Mouse (Mus musculus): ENCODE results near the gene Rapgef4.
"Not testable (repeated sequence)": the region's sequence is repeated elsewhere in the genome, so short reads cannot be mapped to it uniquely, and the experiment has no call there.

Rapgef4 gene

GRCm38 (mm10) chr2:72029586-72030144 is 48.6 kb downstream of the Rapgef4 start:
- no peak for DNase-seq (ENCODE audit: low read depth)

DNA sequence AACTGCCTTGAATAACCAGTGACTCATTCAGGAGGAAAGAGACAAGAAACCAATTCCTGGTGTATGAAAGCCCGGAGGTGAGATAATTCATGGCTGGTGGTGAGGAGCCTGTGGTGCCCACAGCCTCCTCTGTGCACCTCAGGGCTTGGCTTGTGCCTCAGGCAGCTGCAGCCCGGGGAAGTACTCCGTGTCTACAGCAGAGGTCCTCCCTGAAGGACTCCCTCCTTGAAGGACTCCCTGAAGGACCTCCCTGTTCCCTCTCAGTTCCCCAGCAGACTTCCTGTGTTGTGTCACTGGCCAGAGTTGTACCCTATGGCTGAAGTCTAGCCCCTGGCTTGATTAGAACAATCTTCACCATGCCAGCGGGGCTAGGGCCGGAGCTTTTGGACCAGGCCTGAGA is 50.7 kb downstream of the Rapgef4 start:
- DNase-seq (ENCODE audit: low read depth): no peak

GRCm38 (mm10) chr2:72035616-72036015 is 54.6 kb downstream of the Rapgef4 start:
- peak; percentile 54 for DNase-seq (ENCODE audit: low read depth)

- no peak for DNase-seq (ENCODE audit: low read depth)
Measured at GRCm38 (mm10) chr2:72037357-72037756, 56.3 kb downstream of the Rapgef4 start.

GRCm38 (mm10) chr2:72038235-72038634 is 57.2 kb downstream of the Rapgef4 start:
- DNase-seq (ENCODE audit: low read depth): peak; percentile 84

- no peak for DNase-seq (ENCODE audit: low read depth)
Measured at GRCm38 (mm10) chr2:72038651-72039251, 57.7 kb downstream of the Rapgef4 start.

- no peak for DNase-seq (ENCODE audit: low read depth)
Measured at GRCm38 (mm10) chr2:72039522-72040045, 58.5 kb downstream of the Rapgef4 start.

DNA sequence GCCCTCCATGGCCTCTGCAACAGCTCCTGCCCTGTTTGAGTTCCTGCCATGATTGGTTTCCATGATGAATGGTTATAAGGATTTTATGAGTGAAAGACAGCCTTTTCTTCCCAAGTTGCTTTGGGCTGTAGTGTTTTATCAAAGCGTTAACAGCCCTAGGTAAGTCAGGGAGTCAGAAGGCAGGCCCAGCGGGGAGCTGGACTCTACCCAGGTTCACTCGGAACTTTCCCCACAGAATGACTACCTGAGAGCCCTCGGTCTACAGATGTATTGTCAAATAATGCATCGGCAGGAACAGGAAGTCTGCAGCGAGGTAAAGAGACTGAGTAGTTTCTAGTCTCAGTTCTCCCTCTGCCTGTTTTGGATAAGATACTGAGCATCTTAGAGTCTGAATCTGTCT is 60.0 kb downstream of the Rapgef4 start:
- no peak for DNase-seq (ENCODE audit: low read depth)

DNA sequence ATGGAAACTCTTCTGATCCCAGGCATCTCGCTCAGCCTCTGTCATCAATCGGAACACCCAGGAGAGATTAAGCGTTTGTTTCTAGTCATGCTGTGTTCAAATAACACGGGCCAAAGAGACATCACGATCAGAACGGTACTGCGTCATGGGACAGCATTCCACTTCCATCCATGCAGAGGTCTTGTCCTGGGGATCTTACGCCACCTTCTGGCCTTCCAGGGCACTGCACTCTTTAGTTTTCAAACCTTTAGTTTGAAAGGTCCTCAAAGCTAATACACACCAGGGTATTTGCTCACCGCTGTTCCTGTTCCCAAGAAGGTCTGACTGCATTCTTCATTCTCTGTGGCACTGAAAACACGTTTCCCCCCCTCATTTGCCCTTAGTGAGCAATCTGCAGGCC is 61.1 kb downstream of the Rapgef4 start:
- no peak for DNase-seq (ENCODE audit: low read depth)

GRCm38 (mm10) chr2:72044191-72044590 is 63.2 kb downstream of the Rapgef4 start:
- no peak for DNase-seq (ENCODE audit: low read depth)

- DNase-seq (ENCODE audit: low read depth): no peak
Measured at GRCm38 (mm10) chr2:72045024-72045423, 64.0 kb downstream of the Rapgef4 start.

- no peak for DNase-seq (ENCODE audit: low read depth)
Measured at GRCm38 (mm10) chr2:72045659-72046058, 64.6 kb downstream of the Rapgef4 start.

DNA sequence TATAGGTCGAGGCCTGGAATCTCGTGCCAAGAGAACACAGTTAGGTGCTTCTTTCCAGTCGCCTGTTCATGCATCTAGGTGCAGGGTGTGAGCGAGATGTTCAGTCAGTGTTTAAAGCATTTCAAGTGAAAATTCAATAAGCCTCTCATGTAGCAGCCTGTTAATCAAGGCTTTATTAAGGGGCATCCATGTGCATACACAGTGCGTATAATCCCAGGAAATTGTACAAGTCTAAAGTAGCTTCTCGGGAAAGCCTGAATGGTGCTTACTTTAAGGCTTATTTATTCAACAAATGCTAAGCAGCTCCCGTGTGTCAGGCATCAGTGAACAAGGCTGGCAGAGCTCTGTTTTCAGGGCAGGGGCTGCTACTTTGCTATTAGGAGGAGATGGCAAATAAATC is 69.4 kb downstream of the Rapgef4 start:
- DNase-seq (ENCODE audit: low read depth): no peak

DNA sequence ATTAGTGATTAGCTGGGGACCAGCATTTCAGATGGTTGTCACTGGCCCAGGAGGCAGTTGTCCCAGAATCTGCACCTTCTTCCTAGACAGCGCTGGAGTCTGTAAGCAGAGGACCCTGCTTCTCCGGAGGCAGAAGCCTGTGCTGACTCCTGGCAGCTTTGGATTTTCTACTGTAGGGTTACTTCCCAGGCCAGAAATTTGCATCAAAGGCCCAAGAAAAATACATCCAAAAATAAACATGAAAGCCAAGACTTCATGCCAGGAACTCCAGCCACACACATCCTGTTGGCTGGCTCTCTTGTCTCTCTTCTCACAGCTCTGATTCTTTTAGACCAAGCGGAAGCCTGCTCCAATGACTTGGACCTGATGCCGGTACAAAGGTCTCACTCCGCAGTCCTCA is 73.2 kb downstream of the Rapgef4 start:
- DNase-seq (ENCODE audit: low read depth): no peak

DNA sequence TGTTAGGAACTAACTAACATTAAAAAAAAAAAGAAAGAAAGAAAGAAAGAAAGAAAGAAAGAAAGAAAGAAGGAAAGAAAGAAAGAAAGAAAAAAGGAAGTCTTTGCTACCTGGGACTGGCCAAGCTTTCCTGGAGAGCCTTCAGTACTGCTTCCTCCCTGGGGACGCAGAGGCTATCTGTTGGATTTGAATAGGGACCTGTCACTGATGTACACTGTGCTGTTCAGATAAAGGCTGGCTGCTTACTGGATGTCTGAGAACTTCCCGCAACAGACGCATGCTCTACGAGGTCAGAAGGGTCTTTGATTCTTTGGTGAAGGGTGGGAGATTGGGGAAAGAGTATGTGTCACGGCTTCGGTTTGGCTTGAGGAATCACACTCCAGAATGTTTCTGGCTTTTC is 73.7 kb downstream of the Rapgef4 start:
- DNase-seq (ENCODE audit: low read depth): no peak

DNA sequence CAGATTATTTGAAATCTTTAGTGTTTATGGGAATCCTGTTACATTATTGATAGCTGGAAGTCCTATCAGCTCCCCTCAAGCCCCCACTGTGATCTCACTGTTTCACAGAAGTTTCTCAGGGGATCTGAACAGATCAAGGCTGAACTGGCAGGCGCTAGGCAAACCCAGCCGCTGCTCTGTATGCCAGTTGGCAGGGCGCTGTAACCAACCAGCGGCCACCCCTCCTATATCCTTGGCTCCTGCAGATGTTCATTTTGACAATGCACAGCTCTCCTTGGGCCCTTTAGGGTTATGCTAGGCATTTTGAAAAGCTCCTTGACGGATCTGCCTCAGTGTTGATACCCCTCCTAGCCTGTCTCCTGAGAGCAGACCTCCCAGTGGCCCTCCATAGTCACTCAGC is 74.4 kb downstream of the Rapgef4 start:
- no peak for DNase-seq (ENCODE audit: low read depth)

DNA sequence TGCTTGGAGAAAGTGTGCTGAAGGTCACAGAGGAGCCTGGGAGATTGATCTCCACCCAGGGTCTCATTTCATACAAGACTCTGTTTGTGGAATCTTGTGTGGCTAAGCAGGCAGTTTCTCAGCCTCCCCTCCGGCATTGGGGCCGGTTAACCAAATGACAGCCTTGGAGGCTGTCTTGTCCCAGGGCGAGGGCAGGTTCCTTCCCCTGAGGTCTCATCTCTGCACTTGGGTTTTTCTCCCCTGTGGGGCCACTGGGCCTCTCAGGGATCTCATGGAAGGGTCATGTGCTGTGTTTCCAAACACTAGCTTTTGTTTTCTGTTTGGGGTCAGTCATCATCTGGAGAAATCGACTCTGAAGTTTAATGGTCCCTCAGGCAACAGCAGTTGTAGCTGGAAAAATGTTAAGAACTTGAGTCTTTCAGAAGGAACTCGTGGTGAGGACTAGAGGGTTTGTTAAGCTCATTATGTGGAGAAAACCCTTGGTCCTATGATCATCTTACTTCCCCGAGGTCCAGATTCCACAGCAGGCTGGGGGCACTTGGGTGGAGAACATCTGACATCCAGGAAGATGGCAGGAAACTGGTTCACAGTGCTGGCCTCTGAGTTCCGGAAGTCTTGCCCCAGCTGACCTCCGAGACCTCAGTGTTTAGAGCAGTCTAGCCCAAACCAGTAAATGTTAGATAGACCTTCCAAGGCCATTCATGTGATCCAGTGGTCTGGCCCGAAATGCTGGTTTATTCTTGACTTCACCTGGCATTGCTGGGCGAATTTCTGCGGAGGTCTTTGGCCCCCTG is 75.2 kb downstream of the Rapgef4 start:
- DNase-seq (ENCODE audit: low read depth): no peak

- DNase-seq (ENCODE audit: low read depth): no peak
Measured at GRCm38 (mm10) chr2:72062931-72063330, 81.9 kb downstream of the Rapgef4 start.

- no peak for DNase-seq (ENCODE audit: low read depth)
Measured at GRCm38 (mm10) chr2:72068505-72068904, 87.5 kb downstream of the Rapgef4 start.

DNA sequence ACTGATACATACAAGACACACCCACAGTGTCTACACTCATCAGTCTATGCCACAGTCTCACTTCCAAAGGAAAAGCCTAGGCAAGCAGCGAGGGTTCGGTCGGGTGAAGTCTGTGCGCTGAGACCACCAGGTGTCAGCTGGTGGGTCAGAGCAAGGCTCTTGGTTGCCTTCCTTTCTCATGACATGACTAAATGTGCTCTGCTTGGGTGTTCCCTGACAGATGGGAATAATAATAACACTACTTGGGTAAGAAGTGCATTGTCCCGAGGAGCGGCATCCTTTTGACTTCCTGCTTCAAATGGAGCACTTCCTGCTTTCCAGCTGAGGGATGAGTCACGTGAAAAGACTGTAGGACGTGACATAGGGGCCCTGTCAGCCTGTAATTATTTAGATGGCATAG is 89.0 kb downstream of the Rapgef4 start:
- no peak for DNase-seq (ENCODE audit: low read depth)

GRCm38 (mm10) chr2:72073121-72073520 is 92.1 kb downstream of the Rapgef4 start:
- not testable (repeated sequence) for DNase-seq (ENCODE audit: low read depth)

DNA sequence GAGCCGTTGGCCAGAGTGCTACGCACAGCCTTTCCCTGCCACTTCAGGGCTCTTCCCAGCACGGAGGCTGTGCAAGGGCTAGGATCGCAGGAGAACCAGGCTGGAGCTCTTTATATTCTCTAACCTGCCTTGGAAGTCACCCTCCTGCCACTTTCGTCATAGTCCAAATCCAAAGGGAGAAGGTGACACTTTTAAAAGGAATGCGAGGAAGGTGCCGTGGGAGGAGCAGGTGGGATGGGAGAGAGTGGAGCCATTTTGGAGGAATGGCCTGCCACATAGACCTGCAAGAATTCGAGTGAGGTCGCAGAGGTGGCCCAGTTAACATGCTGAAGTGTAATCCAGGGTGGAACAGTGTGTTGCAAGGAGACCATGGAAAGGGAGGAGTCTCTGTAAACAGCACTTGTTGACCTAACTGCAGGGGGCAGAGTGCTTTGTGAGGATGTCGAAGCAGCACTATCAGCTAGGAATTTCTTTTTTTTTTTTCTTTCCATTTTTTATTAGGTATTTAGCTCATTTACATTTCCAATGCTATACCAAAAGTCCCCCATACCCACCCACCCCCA is 94.0 kb downstream of the Rapgef4 start:
- no peak for DNase-seq (ENCODE audit: low read depth)
